Mouse (Mus musculus): ENCODE results near the gene Dlgap1.

Gene Dlgap1

GRCm38 (mm10) chr17:70462771-70463491 lies 494.1 kb downstream of the Dlgap1 start:
- CTCF ChIA-PET: no interaction called here

- CTCF ChIA-PET: no interaction called here
Observed at GRCm38 (mm10) chr17:70466413-70466812, 497.5 kb downstream of the Dlgap1 start.

- CTCF ChIA-PET: no interaction called here
Observed at GRCm38 (mm10) chr17:70470970-70471371, 502.1 kb downstream of the Dlgap1 start.

GRCm38 (mm10) chr17:70472162-70472561 lies 503.3 kb downstream of the Dlgap1 start:
- CTCF ChIA-PET: no interaction called here

- CTCF ChIA-PET: no interaction called here
Observed at GRCm38 (mm10) chr17:70473871-70474270, 505.0 kb downstream of the Dlgap1 start.

- CTCF ChIA-PET: no interaction called here
Observed at GRCm38 (mm10) chr17:70483716-70484115, 514.8 kb downstream of the Dlgap1 start.

- CTCF ChIA-PET: no interaction called here
Observed at GRCm38 (mm10) chr17:70485668-70486067, 516.8 kb downstream of the Dlgap1 start.

GRCm38 (mm10) chr17:70486259-70486658 lies 517.4 kb downstream of the Dlgap1 start:
- CTCF ChIA-PET: no interaction called here

- CTCF ChIA-PET: no interaction called here
Observed at GRCm38 (mm10) chr17:70486831-70487230, 518.0 kb downstream of the Dlgap1 start.

GRCm38 (mm10) chr17:70488784-70489265 lies 520.0 kb downstream of the Dlgap1 start:
- CTCF ChIA-PET: no interaction called here

- CTCF ChIA-PET: interaction anchor here (0.6 kb wide), 1 partner anchor 675 kb away, joined by 3 read pairs; no protein-coding TSS in a partner anchor
Observed at GRCm38 (mm10) chr17:70491575-70491974, 522.7 kb downstream of the Dlgap1 start.

- CTCF ChIA-PET: no interaction called here
Observed at GRCm38 (mm10) chr17:70494338-70494737, 525.5 kb downstream of the Dlgap1 start.

- CTCF ChIA-PET: no interaction called here
Observed at GRCm38 (mm10) chr17:70498256-70498655, 529.4 kb downstream of the Dlgap1 start.

- CTCF ChIA-PET: no interaction called here
Observed at GRCm38 (mm10) chr17:70501933-70502332, 533.1 kb downstream of the Dlgap1 start.

GRCm38 (mm10) chr17:70507759-70508158 lies 538.9 kb downstream of the Dlgap1 start:
- CTCF ChIA-PET: no interaction called here

GRCm38 (mm10) chr17:70510441-70510840 lies 541.6 kb downstream of the Dlgap1 start:
- CTCF ChIA-PET: no interaction called here

GRCm38 (mm10) chr17:70511401-70511800 lies 542.5 kb downstream of the Dlgap1 start:
- CTCF ChIA-PET: no interaction called here

- CTCF ChIA-PET: no interaction called here
Observed at GRCm38 (mm10) chr17:70513736-70514135, 544.9 kb downstream of the Dlgap1 start.

GRCm38 (mm10) chr17:70516506-70516905 lies 547.6 kb downstream of the Dlgap1 start:
- CTCF ChIA-PET: no interaction called here

- CTCF ChIA-PET: no interaction called here
Observed at GRCm38 (mm10) chr17:70517333-70517732, 548.5 kb downstream of the Dlgap1 start.

- CTCF ChIA-PET: no interaction called here
Observed at GRCm38 (mm10) chr17:70521058-70521851, 552.4 kb downstream of the Dlgap1 start.

GRCm38 (mm10) chr17:70521971-70522370 lies 553.1 kb downstream of the Dlgap1 start:
- CTCF ChIA-PET: no interaction called here

- CTCF ChIA-PET: no interaction called here
Observed at GRCm38 (mm10) chr17:70525990-70526389, 557.1 kb downstream of the Dlgap1 start.

Measured in spleen, embryonic (tissue).